Mouse (Mus musculus) urinary bladder, postnatal 10 days (tissue): ENCODE results near the gene Olfr860.
"Not testable (repeated sequence)": the region's sequence is repeated elsewhere in the genome, so short reads cannot be mapped to it uniquely, and the experiment has no call there.

Source experiments
- DNase-seq: peaks from one replicate; pipeline ENCODE4 v3.0.0; 2022; ENCODE audit warnings: low spot score

Gene Olfr860

GRCm38 (mm10) chr9:19849647-19850046 lies at the start of gene Olfr860:
Gene Olfr860 (minus strand): TSS chr9:19849747.
- no peak for DNase-seq

GRCm38 (mm10) chr9:19887904-19888303 lies 38.4 kb upstream of the Olfr860 start, which contains the start of gene Olfr862:
Gene Olfr862 (minus strand): TSS chr9:19888004.
- DNase-seq, result no peak

GRCm38 (mm10) chr9:19804606-19805005 lies 44.9 kb downstream of the Olfr860 start, which contains the start of gene Olfr859:
Gene Olfr859 (plus strand): TSS chr9:19804906.
- DNase-seq, result not testable (repeated sequence)

GRCm38 (mm10) chr9:19803000-19803399 lies 46.5 kb downstream of the Olfr860 start:
- no peak for DNase-seq
